Mouse (Mus musculus) macrophage (primary cell): Measurements from ENCODE around the gene 4930467E23Rik. TPM values are rescaled to one million over a fixed set of nuclear protein-coding genes. Genes with fewer than 3 reads are reported as not detected.
"Not testable (repeated sequence)": the region's sequence is repeated elsewhere in the genome, so short reads cannot be mapped to it uniquely, and the experiment has no call there.

Source experiments
- H3K27ac ChIP-seq: fragments of 350-480 bp; formaldehyde crosslinking; 2 replicates; pipeline ENCODE4 v1.9.0; 2021
- H3K36me3 ChIP-seq: fragments of 350-480 bp; formaldehyde crosslinking; 2 replicates; pipeline ENCODE4 v1.9.0; 2021; ENCODE audit errors: inconsistent target
- H3K4me3 ChIP-seq: fragments of 350-480 bp; formaldehyde crosslinking; 2 replicates; pipeline ENCODE4 v1.9.0; 2021; ENCODE audit errors: inconsistent target
- H3K79me2 ChIP-seq: fragments of 350-480 bp; formaldehyde crosslinking; 2 replicates; pipeline ENCODE4 v1.9.0; 2021; ENCODE audit errors: inconsistent target
- WGBS: methylation state at CpG from one replicate; pipeline ENCODE4 v1.1.7; 2026; ENCODE audit warnings: inconsistent platforms; ENCODE audit not compliant: missing documents; 5-methylcytosine and 5-hydroxymethylcytosine counted together
- polyA plus RNA-seq: library from polyadenylated mRNA; stranded (reverse); fragments of 250-400 nt; gene quantifications from 3 replicates; pipeline ENCODE4 v1.2.4, GENCODE M21; 2018; ENCODE audit warnings: inconsistent platforms

Gene 4930467E23Rik
- polyA plus RNA-seq, 1 experiment from 2014 or later: not detected

- 78% methylated on average over 8 of the region's 9 CpGs for WGBS
- H3K36me3 ChIP-seq, H3K79me2 ChIP-seq, H3K4me3 ChIP-seq, H3K27ac ChIP-seq: not testable (repeated sequence)
Observed at GRCm38 (mm10) chr8:19705216-19705600, 24.2 kb upstream of the 4930467E23Rik start.

GRCm38 (mm10) chr8:19706101-19706725 is 23.2 kb upstream of the 4930467E23Rik start:
- H3K4me3 ChIP-seq, H3K36me3 ChIP-seq, H3K79me2 ChIP-seq, H3K27ac ChIP-seq: not testable (repeated sequence)
- WGBS: 94% methylated on average over 4 of the region's 4 CpGs

GRCm38 (mm10) chr8:19706918-19707760 is 22.2 kb upstream of the 4930467E23Rik start:
- H3K79me2 ChIP-seq, H3K27ac ChIP-seq, H3K36me3 ChIP-seq, H3K4me3 ChIP-seq: not testable (repeated sequence)
- 65% methylated on average over 7 of the region's 7 CpGs for WGBS

- not testable (repeated sequence) for H3K36me3 ChIP-seq, H3K4me3 ChIP-seq, H3K79me2 ChIP-seq, H3K27ac ChIP-seq
- 83% methylated on average over 12 of the region's 15 CpGs for WGBS
Observed at GRCm38 (mm10) chr8:19707761-19708443, 21.5 kb upstream of the 4930467E23Rik start.

- H3K4me3 ChIP-seq, H3K27ac ChIP-seq, H3K36me3 ChIP-seq, H3K79me2 ChIP-seq: not testable (repeated sequence)
Observed at GRCm38 (mm10) chr8:19708976-19709375, 20.4 kb upstream of the 4930467E23Rik start.

- not testable (repeated sequence) for H3K27ac ChIP-seq, H3K36me3 ChIP-seq, H3K4me3 ChIP-seq, H3K79me2 ChIP-seq
- 90% methylated on average over 4 of the region's 4 CpGs for WGBS
Observed at GRCm38 (mm10) chr8:19709488-19709887, 19.9 kb upstream of the 4930467E23Rik start.

- no CpG with 5 or more reads among the region's 9 CpGs for WGBS
- not testable (repeated sequence) for H3K36me3 ChIP-seq, H3K4me3 ChIP-seq, H3K27ac ChIP-seq, H3K79me2 ChIP-seq
Observed at GRCm38 (mm10) chr8:19711171-19711860, 18.1 kb upstream of the 4930467E23Rik start.

- not testable (repeated sequence) for H3K36me3 ChIP-seq, H3K27ac ChIP-seq, H3K79me2 ChIP-seq, H3K4me3 ChIP-seq
- WGBS: 100% methylated on average over 2 of the region's 2 CpGs
Observed at GRCm38 (mm10) chr8:19712227-19712750, 17.1 kb upstream of the 4930467E23Rik start.

- 94% methylated on average over 2 of the region's 4 CpGs for WGBS
- H3K27ac ChIP-seq, H3K79me2 ChIP-seq, H3K36me3 ChIP-seq, H3K4me3 ChIP-seq: not testable (repeated sequence)
Observed at GRCm38 (mm10) chr8:19712816-19713215, 16.6 kb upstream of the 4930467E23Rik start.

- H3K79me2 ChIP-seq, H3K27ac ChIP-seq, H3K36me3 ChIP-seq, H3K4me3 ChIP-seq: not testable (repeated sequence)
- 83% methylated on average over 5 of the region's 7 CpGs for WGBS
Observed at GRCm38 (mm10) chr8:19713232-19713834, 16.0 kb upstream of the 4930467E23Rik start.

GRCm38 (mm10) chr8:19714426-19714825 is 14.9 kb upstream of the 4930467E23Rik start:
- H3K36me3 ChIP-seq, H3K27ac ChIP-seq, H3K4me3 ChIP-seq, H3K79me2 ChIP-seq: not testable (repeated sequence)
- WGBS: 87% methylated on average over 2 of the region's 2 CpGs

GRCm38 (mm10) chr8:19715266-19715665 is 14.1 kb upstream of the 4930467E23Rik start:
- H3K79me2 ChIP-seq, H3K4me3 ChIP-seq, H3K36me3 ChIP-seq, H3K27ac ChIP-seq: not testable (repeated sequence)
- no CpG with 5 or more reads among the region's 3 CpGs for WGBS

GRCm38 (mm10) chr8:19717851-19718250 is 11.5 kb upstream of the 4930467E23Rik start:
- H3K36me3 ChIP-seq, H3K27ac ChIP-seq, H3K79me2 ChIP-seq, H3K4me3 ChIP-seq: not testable (repeated sequence)
- WGBS: 100% methylated on average over 3 of the region's 3 CpGs

- H3K27ac ChIP-seq, H3K79me2 ChIP-seq, H3K36me3 ChIP-seq, H3K4me3 ChIP-seq: not testable (repeated sequence)
- WGBS: no CpG with 5 or more reads among the region's 3 CpGs
Observed at GRCm38 (mm10) chr8:19719513-19719912, 9.9 kb upstream of the 4930467E23Rik start.
